In the genomic region with DNA sequence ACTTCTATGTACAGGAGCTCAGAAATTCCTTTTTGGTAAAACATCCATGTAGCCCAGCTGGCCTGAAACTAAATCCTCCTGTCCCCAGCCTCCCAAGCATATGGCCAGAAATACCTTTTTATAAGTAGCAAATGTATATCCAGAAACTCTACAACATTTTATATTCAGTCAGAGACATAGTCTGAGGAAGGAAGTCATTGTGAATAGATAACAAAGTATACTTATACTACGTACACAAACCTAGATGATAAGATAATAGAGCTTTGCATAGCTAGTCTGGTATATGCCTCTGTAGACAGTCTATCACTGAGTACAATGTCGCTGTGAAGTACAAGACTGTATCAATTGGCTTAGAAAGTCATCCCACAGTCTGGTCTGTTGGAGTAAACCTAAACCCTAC, we compare ENCODE assay signal across 27 mouse cellular contexts.
"Had no signal": no experiment of that assay in that cellular context is flagged by ENCODE, and none has a peak within 500 bp of the region (broad histone marks: within the 10 kb centered on the region; RNA-seq: fewer than 3 reads in every experiment).

No protein-coding gene starts in this region.

- H3K27me3 ChIP-seq: limb, embryonic 12.5 days; limb, embryonic 13.5 days; limb, embryonic 15.5 days; liver, embryonic 12.5 days; liver, embryonic 13.5 days; liver, embryonic 15.5 days; lung, embryonic 15.5 days; megakaryocyte, embryonic 14.5 days; midbrain, embryonic 12.5 days; midbrain, embryonic 13.5 days; midbrain, embryonic 15.5 days had no signal

- H3K4me1 ChIP-seq: limb, embryonic 12.5 days; limb, embryonic 13.5 days; lung, embryonic 15.5 days; midbrain, embryonic 10.5 days; midbrain, embryonic 12.5 days; midbrain, embryonic 15.5 days had no signal

- H3K9ac ChIP-seq: limb, embryonic 12.5 days; limb, embryonic 13.5 days; limb, embryonic 15.5 days; liver, embryonic 12.5 days; liver, embryonic 13.5 days; liver, embryonic 14.5 days; liver, embryonic 15.5 days; liver, postnatal 0 days; lung, embryonic 14.5 days; lung, embryonic 15.5 days; midbrain, embryonic 12.5 days; midbrain, embryonic 13.5 days; midbrain, embryonic 15.5 days had no signal

- H3K4me3 ChIP-seq: limb, embryonic 10.5 days; limb, embryonic 12.5 days; limb, embryonic 13.5 days; limb, embryonic 15.5 days; liver, embryonic 12.5 days; liver, embryonic 13.5 days; liver, embryonic 15.5 days; lung, embryonic 15.5 days; midbrain, embryonic 10.5 days; midbrain, embryonic 12.5 days; midbrain, embryonic 13.5 days; midbrain, embryonic 15.5 days; myocyte had no signal

- H3K9me3 ChIP-seq: limb, embryonic 10.5 days; limb, embryonic 12.5 days; limb, embryonic 13.5 days; limb, embryonic 15.5 days; liver, embryonic 12.5 days; liver, embryonic 13.5 days; liver, embryonic 15.5 days; lung, embryonic 15.5 days; megakaryocyte, embryonic 14.5 days; midbrain, embryonic 10.5 days; midbrain, embryonic 12.5 days; midbrain, embryonic 13.5 days; midbrain, embryonic 15.5 days had no signal

- H3K27ac ChIP-seq: limb, embryonic 10.5 days; limb, embryonic 12.5 days; limb, embryonic 13.5 days; limb, embryonic 15.5 days; liver, embryonic 12.5 days; liver, embryonic 13.5 days; liver, embryonic 14.5 days; liver, embryonic 15.5 days; lung, embryonic 15.5 days; macrophage; midbrain, embryonic 10.5 days; midbrain, embryonic 12.5 days; midbrain, embryonic 13.5 days; midbrain, embryonic 15.5 days had no signal

- DNase-seq: left cerebral cortex, postnatal 4 days; liver; liver, embryonic 13.5 days; liver, postnatal 0 days; lung, adult 18-20 months; lung, adult 2 months; lung, embryonic 14.5 days; lung, postnatal 10 days; lung, postnatal 14 days; lung, postnatal 36 days; lung, postnatal 4 days; midbrain, embryonic 14.5 days had no signal
